Mouse (Mus musculus): ENCODE data around the gene Mt2. TPM values are rescaled to one million over a fixed set of nuclear protein-coding genes. Genes with fewer than 3 reads are reported as not detected.
"Not testable (repeated sequence)": the region's sequence is repeated elsewhere in the genome, so short reads cannot be mapped to it uniquely, and the experiment has no call there.

The Mt2 gene
- polyA plus RNA-seq (2015; fragmentation: Nextera tagmentation; extraction: Ambion mirVana), result 9.5 and 9.6 TPM in 2 replicates

GRCm38 (mm10) chr8:94172075-94172808 lies at the start of gene Mt2:
TSS of gene Mt2 (plus strand) at chr8:94172664.
- ATAC-seq (ENCODE audit: low FRiP score), result peak; percentile 43
- H3K27ac ChIP-seq, result no peak within 1 kb of the TSS
- peaks cover 21% of the 10 kb centered on the region for H3K4me1 ChIP-seq (replicated peaks)
- H3K4me3 ChIP-seq, result peak within 1 kb of the TSS; percentile 47
- H3K36me3 ChIP-seq, result no peaks in the 10 kb centered on the region
- H3K4me2 ChIP-seq, result peak within 1 kb of the TSS; percentile 92
- peak within 1 kb of the TSS; percentile 64 for H3K9ac ChIP-seq
- H3K27me3 ChIP-seq, result peaks cover 85% of the 10 kb centered on the region
- WGBS, result under 1% methylated on average over 56 of the region's 56 CpGs
- H3K9me3 ChIP-seq, result no peaks in the 10 kb centered on the region

GRCm38 (mm10) chr8:94122711-94123468 lies 49.6 kb upstream of the Mt2 start:
- no peak overlapping the region for H3K27ac ChIP-seq
- no peak for ATAC-seq (ENCODE audit: low FRiP score)
- no peak overlapping the region; the same call in 1 of the 2 replicates for H3K9ac ChIP-seq
- no peaks in the 10 kb centered on the region for H3K36me3 ChIP-seq
- 56% methylated on average over 8 of the region's 8 CpGs for WGBS
- H3K27me3 ChIP-seq, result no peaks in the 10 kb centered on the region
- H3K4me1 ChIP-seq (replicated peaks), result peaks cover 24% of the 10 kb centered on the region
- no peaks in the 10 kb centered on the region for H3K9me3 ChIP-seq
- no peak overlapping the region for H3K4me3 ChIP-seq
- no peak overlapping the region for H3K4me2 ChIP-seq

- H3K27me3 ChIP-seq, result no peaks in the 10 kb centered on the region
- WGBS, result 54% methylated on average over 6 of the region's 6 CpGs
- no peaks in the 10 kb centered on the region for H3K36me3 ChIP-seq
- peaks cover 11% of the 10 kb centered on the region for H3K4me1 ChIP-seq (replicated peaks)
- no peak overlapping the region for H3K4me3 ChIP-seq
- no peak overlapping the region for H3K4me2 ChIP-seq
- ATAC-seq (ENCODE audit: low FRiP score), result no peak
- H3K27ac ChIP-seq, result no peak overlapping the region
- no peak overlapping the region for H3K9ac ChIP-seq
- H3K9me3 ChIP-seq, result no peaks in the 10 kb centered on the region
Observed at GRCm38 (mm10) chr8:94127711-94128110, 44.8 kb upstream of the Mt2 start.

GRCm38 (mm10) chr8:94129133-94129789 lies 43.2 kb upstream of the Mt2 start:
- Histone ChIP-seq H3K27ac (no peak overlapping the region), H3K4me3 (no peak overlapping the region), H3K9me3 (no peaks in the 10 kb centered on the region), H3K27me3 (no peaks in the 10 kb centered on the region), H3K4me1 (replicated peaks) (peaks cover 4% of the 10 kb centered on the region; the same call in 1 of the 2 replicates), H3K4me2 (no peak overlapping the region), H3K36me3 (no peaks in the 10 kb centered on the region), H3K9ac (no peak overlapping the region)
- WGBS, result 62% methylated on average over 6 of the region's 6 CpGs
- no peak for ATAC-seq (ENCODE audit: low FRiP score)

- Histone ChIP-seq H3K36me3 (no peaks in the 10 kb centered on the region), H3K27ac (no peak overlapping the region), H3K4me3 (no peak overlapping the region), H3K27me3 (no peaks in the 10 kb centered on the region), H3K4me1 (replicated peaks) (peaks cover 4% of the 10 kb centered on the region; the same call in 1 of the 2 replicates), H3K9me3 (no peaks in the 10 kb centered on the region), H3K9ac (no peak overlapping the region), H3K4me2 (no peak overlapping the region)
- WGBS, result 89% methylated on average over 4 of the region's 4 CpGs
- no peak for ATAC-seq (ENCODE audit: low FRiP score)
Observed at GRCm38 (mm10) chr8:94130126-94130525, 42.3 kb upstream of the Mt2 start.

- no peak overlapping the region for H3K4me3 ChIP-seq
- no peaks in the 10 kb centered on the region for H3K36me3 ChIP-seq
- no peaks in the 10 kb centered on the region for H3K27me3 ChIP-seq
- ATAC-seq (ENCODE audit: low FRiP score), result no peak
- no peak overlapping the region for H3K9ac ChIP-seq
- 81% methylated on average over 5 of the region's 5 CpGs for WGBS
- no peak overlapping the region for H3K4me2 ChIP-seq
- no peaks in the 10 kb centered on the region for H3K9me3 ChIP-seq
- H3K4me1 ChIP-seq (replicated peaks), result peaks cover 4% of the 10 kb centered on the region; the same call in 1 of the 2 replicates
- H3K27ac ChIP-seq, result no peak overlapping the region
Observed at GRCm38 (mm10) chr8:94132096-94132495, 40.4 kb upstream of the Mt2 start.

GRCm38 (mm10) chr8:94134601-94135000 lies 37.9 kb upstream of the Mt2 start:
- H3K27me3 ChIP-seq; H3K4me3 ChIP-seq; ATAC-seq (ENCODE audit: low FRiP score); H3K36me3 ChIP-seq; H3K4me2 ChIP-seq; H3K9ac ChIP-seq; H3K9me3 ChIP-seq; H3K4me1 ChIP-seq (replicated peaks); H3K27ac ChIP-seq: not testable (repeated sequence)
- 77% methylated on average over 3 of the region's 3 CpGs for WGBS

GRCm38 (mm10) chr8:94135556-94135955 lies 36.9 kb upstream of the Mt2 start:
- H3K4me2 ChIP-seq, result no peak overlapping the region
- H3K9ac ChIP-seq, result no peak overlapping the region
- H3K36me3 ChIP-seq, result no peaks in the 10 kb centered on the region
- ATAC-seq (ENCODE audit: low FRiP score), result no peak
- no peak overlapping the region for H3K4me3 ChIP-seq
- H3K27me3 ChIP-seq, result no peaks in the 10 kb centered on the region
- H3K4me1 ChIP-seq (replicated peaks), result no peaks in the 10 kb centered on the region
- WGBS, result 89% methylated on average over 6 of the region's 6 CpGs
- no peaks in the 10 kb centered on the region for H3K9me3 ChIP-seq
- H3K27ac ChIP-seq, result no peak overlapping the region

GRCm38 (mm10) chr8:94136192-94136591 lies 36.3 kb upstream of the Mt2 start:
- no peaks in the 10 kb centered on the region for H3K36me3 ChIP-seq
- no peaks in the 10 kb centered on the region for H3K4me1 ChIP-seq (replicated peaks)
- no peak overlapping the region for H3K9ac ChIP-seq
- H3K27ac ChIP-seq, result no peak overlapping the region
- WGBS, result 81% methylated on average over 7 of the region's 7 CpGs
- H3K4me3 ChIP-seq, result no peak overlapping the region
- no peaks in the 10 kb centered on the region for H3K9me3 ChIP-seq
- H3K27me3 ChIP-seq, result no peaks in the 10 kb centered on the region
- no peak overlapping the region for H3K4me2 ChIP-seq
- ATAC-seq (ENCODE audit: low FRiP score), result no peak

GRCm38 (mm10) chr8:94136933-94137332 lies 35.5 kb upstream of the Mt2 start, which contains the start of gene Mt4:
TSS of gene Mt4 (plus strand) at chr8:94137197.
- WGBS, result 72% methylated on average over 6 of the region's 6 CpGs

GRCm38 (mm10) chr8:94140266-94140795 lies 32.1 kb upstream of the Mt2 start:
- Histone ChIP-seq H3K4me1 (replicated peaks) (no peaks in the 10 kb centered on the region), H3K4me2 (no peak overlapping the region), H3K4me3 (no peak overlapping the region), H3K9ac (no peak overlapping the region), H3K36me3 (no peaks in the 10 kb centered on the region), H3K9me3 (0 out of 2 replicates have a peak, but pooled peaks cover 3% of the 10 kb centered on the region), H3K27ac (no peak overlapping the region), H3K27me3 (no peaks in the 10 kb centered on the region)
- no peak for ATAC-seq (ENCODE audit: low FRiP score)
- WGBS, result 88% methylated on average over 4 of the region's 4 CpGs

More at GRCm38 (mm10) chr8:94136933-94137332, 35.5 kb upstream of the Mt2 start, which contains the start of gene Mt4:
- Histone ChIP-seq H3K4me3 (no peak within 1 kb of the TSS), H3K36me3 (no peaks in the 10 kb centered on the region), H3K4me2 (no peak within 1 kb of the TSS), H3K9ac (no peak within 1 kb of the TSS), H3K27me3 (no peaks in the 10 kb centered on the region), H3K9me3 (0 out of 2 replicates have a peak, but pooled peaks cover 3% of the 10 kb centered on the region), H3K27ac (no peak within 1 kb of the TSS), H3K4me1 (replicated peaks) (no peaks in the 10 kb centered on the region)
- no peak for ATAC-seq (ENCODE audit: low FRiP score)

- no peak overlapping the region for H3K9ac ChIP-seq
- H3K36me3 ChIP-seq, result no peaks in the 10 kb centered on the region
- peaks cover 13% of the 10 kb centered on the region for H3K4me1 ChIP-seq (replicated peaks)
- peaks cover 2% of the 10 kb centered on the region; the same call in 1 of the 2 replicates for H3K27me3 ChIP-seq
- no peak for ATAC-seq (ENCODE audit: low FRiP score)
- 45% methylated on average over 5 of the region's 5 CpGs for WGBS
- no peaks in the 10 kb centered on the region for H3K9me3 ChIP-seq
- no peak overlapping the region for H3K4me3 ChIP-seq
- no peak overlapping the region for H3K27ac ChIP-seq
- no peak overlapping the region for H3K4me2 ChIP-seq
Observed at GRCm38 (mm10) chr8:94148236-94148635, 24.2 kb upstream of the Mt2 start.

Data from hindbrain, embryonic 13.5 days (tissue).